Mouse (Mus musculus): Measurements from ENCODE around the gene Vmn2r16.

Gene Vmn2r16

DNA sequence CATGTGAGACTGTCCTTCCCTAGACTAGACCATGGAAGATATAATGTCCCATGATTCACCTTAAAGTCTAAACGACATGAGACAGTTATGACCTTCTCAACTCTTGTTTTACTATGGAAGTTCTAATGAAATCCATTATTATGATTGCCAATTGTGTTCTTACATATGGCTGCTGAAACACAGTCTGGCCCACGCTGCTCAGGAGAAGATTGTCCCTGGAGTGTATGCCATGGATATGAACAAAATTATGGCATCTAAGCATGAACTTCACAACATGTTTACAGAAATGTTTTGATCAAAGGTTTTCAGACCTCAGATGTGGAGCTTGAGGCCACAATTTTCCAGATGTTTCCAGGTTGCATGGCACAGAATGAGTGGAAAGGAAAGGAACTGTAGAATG is at the start of gene Vmn2r16:
Vmn2r16 (plus strand) TSS at position 301 of the 400 bp plus-strand sequence.
- DNase-seq (ENCODE audit: low spot score) = no peak

- no peak for DNase-seq (ENCODE audit: low spot score)
Measured at GRCm38 (mm10) chr5:109294655-109295054, 35.3 kb upstream of the Vmn2r16 start.

DNA sequence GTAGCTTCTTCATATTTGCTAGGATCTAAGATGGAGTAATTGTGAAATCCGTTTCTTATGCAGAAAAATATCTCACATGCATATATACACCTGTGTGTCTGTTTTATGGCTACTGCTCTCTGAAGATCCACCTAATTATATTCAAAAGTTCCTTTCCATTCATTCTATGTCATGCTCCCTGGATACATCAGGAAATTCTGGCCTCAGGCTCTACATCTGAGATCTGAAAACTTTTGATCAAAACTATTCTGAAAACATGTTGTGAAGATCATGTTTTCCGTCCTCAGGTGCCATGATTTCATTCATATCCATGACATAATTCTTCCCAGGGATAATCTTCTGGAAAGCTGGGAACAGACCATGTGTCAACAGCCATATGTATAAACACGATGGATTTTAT is 32.4 kb upstream of the Vmn2r16 start, which contains the start of gene Vmn2r15:
Vmn2r15 (minus strand) TSS at position 101 of the 400 bp plus-strand sequence.
- no peak for DNase-seq (ENCODE audit: low spot score)

DNA sequence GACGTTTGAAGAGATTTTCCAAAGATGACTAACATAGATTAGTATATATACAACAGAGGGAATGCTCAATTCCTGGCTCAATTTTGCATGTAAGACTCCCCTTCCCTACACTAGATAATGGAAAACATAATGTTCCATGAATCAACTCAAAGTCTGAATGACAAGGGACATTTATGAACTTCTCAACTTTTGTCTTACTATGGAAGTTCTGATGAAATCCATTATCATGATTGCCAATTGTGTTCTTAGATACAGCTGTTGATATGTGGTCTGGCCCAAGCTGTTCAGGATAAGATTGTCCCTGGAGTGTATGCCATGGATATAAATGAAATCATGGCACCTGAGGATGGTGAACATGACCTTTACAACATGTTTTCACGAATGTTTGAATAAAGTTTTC is 89.4 kb downstream of the Vmn2r16 start, which contains the start of gene Vmn2r17:
Vmn2r17 (plus strand) TSS at position 301 of the 400 bp plus-strand sequence.
- no peak for DNase-seq (ENCODE audit: low spot score)

Measured in left cerebral cortex, adult 11 months (tissue).